Mouse (Mus musculus) bone marrow, adult 2 months (tissue): Measurements from ENCODE around the gene Naga.

Experiments used
- CTCF ChIP-seq: fragments of 200-500 bp; IDR thresholded peaks from 2 replicates; pipeline ENCODE4 v1.5.1; 2011; ENCODE audit warnings: low read length, control low read depth; ENCODE audit not compliant: control insufficient read depth, insufficient read depth
- POLR2A ChIP-seq: fragments of 200-500 bp; IDR thresholded peaks from 2 replicates; pipeline ENCODE4 v1.6.1; 2011; ENCODE audit warnings: low read depth, mild to moderate bottlenecking, control low read depth, low read length, borderline replicate concordance; ENCODE audit not compliant: control insufficient read depth

DNA sequence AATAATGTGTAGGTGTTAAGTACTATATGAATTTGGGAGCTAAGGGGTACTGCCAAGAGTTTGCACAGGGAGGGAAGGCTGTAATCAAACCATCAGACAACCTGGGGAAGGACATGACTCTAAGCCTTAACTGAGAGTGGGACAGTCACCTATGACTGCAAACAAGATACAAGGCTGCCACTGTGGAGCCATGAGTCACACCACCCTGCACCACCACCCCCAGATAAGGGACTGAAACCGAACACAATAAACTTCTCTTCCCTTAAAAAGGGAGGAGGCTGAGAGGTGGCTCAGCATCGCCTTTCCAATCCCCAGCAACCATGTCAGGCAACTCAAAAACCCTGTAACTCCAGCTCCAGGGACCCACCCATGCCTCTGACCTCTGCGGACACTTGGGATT is 12.8 kb upstream of the Naga start:
- no peak for TF ChIP-seq CTCF
- TF ChIP-seq POLR2A = no peak
